Mouse (Mus musculus): ENCODE results near the gene Ppil2. TPM values are rescaled to one million over a fixed set of nuclear protein-coding genes. Genes with fewer than 3 reads are reported as not detected.
A peak's percentile ranks its signal among the peaks of the same experiment; 100 is the strongest.

Ppil2 gene
- polyA plus RNA-seq (2012; fragmentation: generic; extraction: Trizol): 46.0 TPM
- long read RNA-seq, experiment 1, transcript Ppil2-209 (20 exons, 3,088 nt): minor isoform, 22 of 76 reads
- long read RNA-seq, experiment 1, transcript Ppil2-201 (21 exons, 2,333 nt): major isoform, 35 of 76 reads
- long read RNA-seq, experiment 1, partial matches to known transcripts: 9 of 76 reads
- long read RNA-seq, experiment 1, other reads (novel, unspliced or antisense): 8 of 76 reads
- long read RNA-seq, experiment 2, transcript Ppil2-202 (21 exons, 2,190 nt): minor isoform, 7 of 401 reads
- long read RNA-seq, experiment 2, transcript Ppil2-201 (21 exons, 2,333 nt): major isoform, 284 of 401 reads
- long read RNA-seq, experiment 2, transcript Ppil2-209 (20 exons, 3,088 nt): minor isoform, 37 of 401 reads
- long read RNA-seq, experiment 2, partial matches to known transcripts: 6 of 401 reads
- long read RNA-seq, experiment 2, other reads (novel, unspliced or antisense): 67 of 401 reads

DNA sequence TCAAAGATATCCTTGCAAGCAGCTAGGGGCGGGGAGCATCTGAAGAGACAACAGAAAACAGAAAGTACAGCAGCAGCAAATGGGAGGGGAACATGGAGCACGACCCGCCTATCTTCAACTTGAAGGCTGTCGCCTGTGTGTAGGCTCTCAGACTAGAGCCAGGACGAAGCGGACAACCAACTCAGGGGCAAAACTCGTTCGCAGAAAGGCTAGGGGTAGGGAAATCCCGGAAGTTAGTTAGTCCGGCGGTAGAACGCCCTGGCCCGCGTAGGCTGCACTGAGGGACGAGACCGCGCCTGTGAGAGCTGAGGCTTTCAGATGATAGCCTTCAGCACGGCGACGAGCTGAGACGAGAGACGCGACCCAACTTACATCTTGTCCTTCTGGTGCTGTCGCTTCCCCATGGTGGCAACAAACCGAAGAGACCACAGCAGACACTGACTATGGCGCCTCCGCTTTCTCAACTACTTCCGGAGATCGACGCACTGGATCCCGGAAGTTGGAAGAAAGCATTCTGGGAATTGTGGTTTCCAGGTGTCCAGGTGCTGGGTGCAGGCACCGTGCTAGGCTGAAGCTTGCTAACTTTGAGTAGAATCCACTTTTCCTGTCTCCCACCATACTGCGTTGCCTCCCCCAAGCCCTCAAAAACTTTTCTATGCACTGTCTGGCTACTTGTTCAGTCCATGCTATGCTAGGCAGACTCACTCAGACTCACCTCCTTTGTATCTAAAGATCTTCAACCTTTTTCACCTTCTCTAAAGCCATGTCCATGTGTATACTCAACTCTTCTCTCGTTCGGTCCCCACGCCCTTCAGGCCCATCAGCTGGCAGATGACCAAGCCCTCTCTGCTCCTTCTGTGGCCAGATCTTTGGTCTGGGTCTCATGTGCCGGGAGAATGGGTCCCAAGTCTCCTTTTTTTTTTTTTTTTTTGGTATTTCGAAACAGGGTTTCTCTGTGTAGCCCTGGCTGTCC lies at the start of gene Ppil2:
TSS of gene Ppil2 (minus strand) at position 487 of the 973 bp plus-strand sequence.
- TF ChIP-seq CTCF (IDR thresholded peaks at IDR 0.05; ENCODE audit: control insufficient read depth, insufficient read depth, insufficient read length) (no peak), MAX (IDR thresholded peaks at IDR 0.05) (no peak), CEBPB (IDR thresholded peaks at IDR 0.05; ENCODE audit: low read depth) (no peak), MYOD1 (IDR thresholded peaks at IDR 0.05; ENCODE audit: control insufficient read depth, insufficient read length, low read depth) (no peak), FOSL1 (IDR thresholded peaks at IDR 0.05; ENCODE audit: insufficient read depth, low read length, poor library complexity, severe bottlenecking) (no peak), USF1 (IDR thresholded peaks at IDR 0.05; ENCODE audit: low read depth) (no peak), MYOG (IDR thresholded peaks at IDR 0.05; ENCODE audit: control insufficient read depth, extremely low read depth, insufficient read length) (no peak)
- H3K79me2 ChIP-seq (ENCODE audit: control insufficient read depth, insufficient read depth): peaks cover 32% of the 10 kb centered on the region
- no peaks in the 10 kb centered on the region for H3K27me3 ChIP-seq (ENCODE audit: control insufficient read depth, insufficient read depth, insufficient read length)
- H3K4me3 ChIP-seq (ENCODE audit: insufficient read depth, poor library complexity, severe bottlenecking): peak within 1 kb of the TSS; percentile 89
- H3K36me3 ChIP-seq (ENCODE audit: control insufficient read depth, insufficient read depth): peaks cover 34% of the 10 kb centered on the region
- peaks cover 15% of the 10 kb centered on the region for H3K79me3 ChIP-seq (ENCODE audit: low read depth)
- peak within 1 kb of the TSS; percentile 100 for H3ac ChIP-seq (ENCODE audit: control insufficient read depth, insufficient read length, low read depth)

- Histone ChIP-seq H3K4me3 (ENCODE audit: insufficient read depth, poor library complexity, severe bottlenecking) (no peak overlapping the region), H3K79me2 (ENCODE audit: control insufficient read depth, insufficient read depth) (peaks cover 27% of the 10 kb centered on the region), H3K36me3 (ENCODE audit: control insufficient read depth, insufficient read depth) (peaks cover 66% of the 10 kb centered on the region), H3K79me3 (ENCODE audit: low read depth) (peaks cover 9% of the 10 kb centered on the region), H3K27me3 (ENCODE audit: control insufficient read depth, insufficient read depth, insufficient read length) (no peaks in the 10 kb centered on the region), H3ac (ENCODE audit: control insufficient read depth, insufficient read length, low read depth) (no peak overlapping the region)
- TF ChIP-seq MAX (IDR thresholded peaks at IDR 0.05) (no peak), MYOG (IDR thresholded peaks at IDR 0.05; ENCODE audit: control insufficient read depth, extremely low read depth, insufficient read length) (no peak), CEBPB (IDR thresholded peaks at IDR 0.05; ENCODE audit: low read depth) (no peak), MYOD1 (IDR thresholded peaks at IDR 0.05; ENCODE audit: control insufficient read depth, insufficient read length, low read depth) (no peak), USF1 (IDR thresholded peaks at IDR 0.05; ENCODE audit: low read depth) (no peak), FOSL1 (IDR thresholded peaks at IDR 0.05; ENCODE audit: insufficient read depth, low read length, poor library complexity, severe bottlenecking) (no peak), CTCF (IDR thresholded peaks at IDR 0.05; ENCODE audit: control insufficient read depth, insufficient read depth, insufficient read length) (no peak)
Measured at GRCm38 (mm10) chr16:17154346-17154745, 43.3 kb upstream of the Ppil2 start.

DNA sequence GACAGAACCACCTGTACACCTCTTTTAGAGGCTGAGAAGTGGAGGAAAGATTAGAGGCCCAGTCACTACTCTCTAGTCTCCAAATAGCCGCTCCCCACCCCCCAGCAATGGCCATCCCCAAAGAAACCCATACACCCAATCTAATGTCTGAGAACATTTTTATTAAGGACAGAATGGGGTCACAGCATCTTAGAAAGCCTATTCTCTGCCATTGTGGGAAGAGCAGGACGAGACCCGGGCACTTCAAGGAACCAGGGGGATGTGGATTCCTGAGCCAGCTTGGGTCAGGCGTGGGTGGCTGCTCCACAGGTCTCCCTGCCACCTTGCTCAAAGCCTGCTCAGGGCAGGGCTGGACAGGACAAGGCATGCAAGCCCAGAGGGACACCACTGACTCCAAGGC lies 40.8 kb upstream of the Ppil2 start:
- Histone ChIP-seq H3K27me3 (ENCODE audit: control insufficient read depth, insufficient read depth, insufficient read length) (no peaks in the 10 kb centered on the region), H3ac (ENCODE audit: control insufficient read depth, insufficient read length, low read depth) (no peak overlapping the region), H3K36me3 (ENCODE audit: control insufficient read depth, insufficient read depth) (peaks cover 42% of the 10 kb centered on the region), H3K79me2 (ENCODE audit: control insufficient read depth, insufficient read depth) (peaks cover 7% of the 10 kb centered on the region), H3K79me3 (ENCODE audit: low read depth) (peaks cover 2% of the 10 kb centered on the region), H3K4me3 (ENCODE audit: insufficient read depth, poor library complexity, severe bottlenecking) (no peak overlapping the region)
- TF ChIP-seq MAX (IDR thresholded peaks at IDR 0.05) (no peak), CEBPB (IDR thresholded peaks at IDR 0.05; ENCODE audit: low read depth) (no peak), USF1 (IDR thresholded peaks at IDR 0.05; ENCODE audit: low read depth) (no peak), MYOG (IDR thresholded peaks at IDR 0.05; ENCODE audit: control insufficient read depth, extremely low read depth, insufficient read length) (no peak), CTCF (IDR thresholded peaks at IDR 0.05; ENCODE audit: control insufficient read depth, insufficient read depth, insufficient read length) (no peak), MYOD1 (IDR thresholded peaks at IDR 0.05; ENCODE audit: control insufficient read depth, insufficient read length, low read depth) (no peak), FOSL1 (IDR thresholded peaks at IDR 0.05; ENCODE audit: insufficient read depth, low read length, poor library complexity, severe bottlenecking) (no peak)

GRCm38 (mm10) chr16:17150520-17151258 lies 39.6 kb upstream of the Ppil2 start:
- Histone ChIP-seq H3K79me2 (ENCODE audit: control insufficient read depth, insufficient read depth) (no peaks in the 10 kb centered on the region), H3K79me3 (ENCODE audit: low read depth) (no peaks in the 10 kb centered on the region), H3K27me3 (ENCODE audit: control insufficient read depth, insufficient read depth, insufficient read length) (no peaks in the 10 kb centered on the region), H3ac (ENCODE audit: control insufficient read depth, insufficient read length, low read depth) (no peak overlapping the region), H3K4me3 (ENCODE audit: insufficient read depth, poor library complexity, severe bottlenecking) (no peak overlapping the region), H3K36me3 (ENCODE audit: control insufficient read depth, insufficient read depth) (peaks cover 34% of the 10 kb centered on the region)
- TF ChIP-seq MYOD1 (IDR thresholded peaks at IDR 0.05; ENCODE audit: control insufficient read depth, insufficient read length, low read depth) (no peak), USF1 (IDR thresholded peaks at IDR 0.05; ENCODE audit: low read depth) (no peak), CEBPB (IDR thresholded peaks at IDR 0.05; ENCODE audit: low read depth) (no peak), MYOG (IDR thresholded peaks at IDR 0.05; ENCODE audit: control insufficient read depth, extremely low read depth, insufficient read length) (no peak), FOSL1 (IDR thresholded peaks at IDR 0.05; ENCODE audit: insufficient read depth, low read length, poor library complexity, severe bottlenecking) (no peak), MAX (IDR thresholded peaks at IDR 0.05) (no peak), CTCF (IDR thresholded peaks at IDR 0.05; ENCODE audit: control insufficient read depth, insufficient read depth, insufficient read length) (no peak)
